Mouse (Mus musculus) left cerebral cortex, postnatal 14 days (tissue): ENCODE measurements around the gene Ndufa10. TPM values are rescaled to one million over a fixed set of nuclear protein-coding genes. Genes with fewer than 3 reads are reported as not detected.
"Not testable (repeated sequence)": the region's sequence is repeated elsewhere in the genome, so short reads cannot be mapped to it uniquely, and the experiment has no call there.

Experiments
- DNase-seq, 2 experiments: peaks; one replicate each; pipeline ENCODE4 v3.0.0; 2021 to 2022; ENCODE audit warnings: low spot score in 2 of 2, mixed read lengths in 1 of 2
- intact Hi-C: fragments of 180-260 bp; cut with DNase I; formaldehyde crosslinking; loops from one replicate; pipeline ENCODE4 v1.15.1; 2025
- long read RNA-seq, 2 experiments: library from polyadenylated mRNA; stranded (forward); transcript quantifications; one replicate each; pipeline ENCODE4 v2.0.0; 2021
- total RNA-seq, 2 experiments: library from RNA; stranded (reverse); gene quantifications; 2 replicates each; pipeline ENCODE4 v1.2.3; 2021

Gene Ndufa10
- total RNA-seq: 100 to 1,000 TPM; 220 to 227 TPM
- long read RNA-seq, experiment 1, transcript Ndufa10-201 (10 exons, 2,020 nt): major isoform, 262 of 288 reads
- long read RNA-seq, experiment 1, partial matches to known transcripts: 6 of 288 reads
- long read RNA-seq, experiment 1, other reads (novel, unspliced or antisense): 16 of 288 reads
- long read RNA-seq, experiment 2, transcript Ndufa10-201 (10 exons, 2,020 nt): major isoform, 184 of 206 reads
- long read RNA-seq, experiment 2, partial matches to known transcripts: 5 of 206 reads
- long read RNA-seq, experiment 2, other reads (novel, unspliced or antisense): 15 of 206 reads

DNA sequence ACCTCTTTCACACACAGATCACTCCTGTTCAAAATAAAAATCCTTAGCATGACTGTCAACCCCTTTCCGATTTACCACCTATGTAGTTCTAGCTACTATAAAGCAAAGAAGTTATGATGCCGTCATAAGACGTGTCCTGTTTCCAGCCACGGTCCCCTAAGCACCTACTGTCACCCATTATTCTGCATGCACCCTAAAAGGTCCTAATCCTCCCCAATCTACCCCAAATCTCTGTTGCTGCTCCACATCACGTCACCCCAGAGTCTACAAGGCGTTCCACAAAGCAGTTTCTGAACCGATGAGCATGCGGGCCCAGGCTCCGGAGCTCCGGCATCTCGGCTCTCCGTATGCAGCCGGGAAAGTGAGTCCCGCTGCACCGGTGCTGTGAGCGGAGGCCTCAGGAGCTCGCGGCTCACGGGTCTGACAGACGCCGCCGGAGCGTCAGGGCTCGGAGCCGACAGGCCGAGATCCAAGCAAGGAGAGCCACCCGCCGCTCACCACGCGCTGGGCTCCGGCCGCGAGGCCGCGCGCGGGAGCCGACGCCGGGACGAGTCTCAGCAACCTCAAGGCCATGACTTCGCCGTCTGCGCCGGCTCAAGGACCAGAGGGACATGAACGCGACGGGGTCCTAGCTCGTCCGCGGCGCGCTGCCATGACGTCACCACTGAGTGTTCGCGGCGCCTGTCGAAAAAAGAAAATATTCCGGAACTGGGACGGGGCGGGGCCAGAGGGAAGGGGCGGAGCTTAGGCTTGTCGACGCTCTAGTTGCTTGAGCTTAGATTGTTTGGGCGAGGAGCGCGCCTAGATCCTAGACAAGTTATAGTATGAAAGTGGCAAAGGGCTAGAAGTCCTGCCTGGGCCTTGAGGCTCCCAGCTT lies at the start of gene Ndufa10:
Ndufa10 (minus strand) TSS at position 696 of the 877 bp plus-strand sequence.
- peak; percentile 92 to 94 for DNase-seq
- intact Hi-C loops: no loop called here

DNA sequence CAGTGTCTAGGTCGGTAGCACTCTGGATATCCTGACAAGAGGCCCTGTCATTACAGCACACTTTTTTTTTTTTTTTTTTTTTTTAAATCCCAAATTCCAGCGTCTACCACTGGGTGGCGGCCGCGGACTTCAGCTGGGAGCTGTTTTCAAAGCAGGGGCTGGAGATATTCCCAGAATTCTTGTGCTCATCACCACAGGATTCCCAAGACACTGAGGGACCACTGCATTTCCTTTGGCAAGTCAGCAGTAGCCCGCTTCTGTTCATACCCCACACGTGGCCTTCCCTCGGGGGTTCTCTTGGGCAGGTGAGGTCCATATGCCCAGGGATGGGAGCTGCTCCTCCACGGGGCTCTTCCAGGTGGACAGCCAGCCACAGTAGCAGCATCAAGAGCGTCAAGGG lies 47.7 kb upstream of the Ndufa10 start:
- intact Hi-C loops: loop anchor here (1.0 to 5.0 kb wide), 2 partner anchors 90 to 311 kb away; partner anchors contain the start of gene Gpc1
- DNase-seq: peak; percentile 61 to 67

DNA sequence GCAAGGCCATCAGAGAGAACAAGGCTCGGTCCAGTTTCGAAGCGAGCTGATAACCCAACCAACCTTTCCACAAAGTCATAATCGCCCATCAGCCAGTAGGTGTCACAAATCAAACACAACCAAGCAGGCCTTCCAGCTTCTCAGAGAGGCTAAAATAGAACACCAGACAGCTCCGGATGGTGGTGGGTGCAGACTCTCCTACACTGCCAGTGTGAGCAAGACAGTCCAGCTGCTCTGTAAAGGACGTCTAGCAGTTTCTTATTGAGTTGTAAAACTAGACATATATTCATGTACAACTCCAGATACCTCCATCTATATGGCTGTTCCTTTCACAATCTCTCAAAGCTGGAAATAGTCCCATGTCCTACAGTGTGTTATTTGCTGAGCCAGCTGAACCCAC lies 45.4 kb upstream of the Ndufa10 start:
- intact Hi-C loops: loop anchor here (5.0 kb wide), 1 partner anchor 378 kb away; no protein-coding TSS in a partner anchor
- peak; percentile 59 to 61 for DNase-seq

DNA sequence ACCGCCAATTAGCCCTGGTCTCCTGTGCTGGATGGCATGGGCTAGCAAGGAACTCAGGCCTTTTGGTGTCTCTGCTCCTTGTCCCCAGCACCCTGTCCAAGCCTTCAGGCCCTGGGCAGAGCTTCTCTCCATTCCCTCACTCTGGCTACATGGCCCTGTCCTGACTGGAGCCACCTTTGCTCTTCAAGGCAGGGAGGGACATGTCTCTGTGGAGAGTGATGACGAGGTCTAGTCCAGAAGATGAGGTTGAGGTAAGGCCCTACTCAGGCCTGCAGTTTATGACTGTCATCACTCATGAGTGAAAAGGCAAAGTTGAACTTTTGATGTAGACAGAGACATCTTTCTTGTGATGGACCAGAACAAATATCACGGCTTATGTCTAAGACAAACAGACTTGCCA lies 44.9 kb upstream of the Ndufa10 start, which contains the start of gene Olfr1414:
Olfr1414 (minus strand) TSS at position 101 of the 400 bp plus-strand sequence.
- intact Hi-C loops: loop anchor here (5.0 kb wide), 1 partner anchor 379 kb away; no protein-coding TSS in a partner anchor
- no peak for DNase-seq

- intact Hi-C loops: loop anchor here (5.0 kb wide), 1 partner anchor 382 kb away; no protein-coding TSS in a partner anchor
Measured at GRCm38 (mm10) chr1:92515390-92515789, 41.7 kb upstream of the Ndufa10 start.

DNA sequence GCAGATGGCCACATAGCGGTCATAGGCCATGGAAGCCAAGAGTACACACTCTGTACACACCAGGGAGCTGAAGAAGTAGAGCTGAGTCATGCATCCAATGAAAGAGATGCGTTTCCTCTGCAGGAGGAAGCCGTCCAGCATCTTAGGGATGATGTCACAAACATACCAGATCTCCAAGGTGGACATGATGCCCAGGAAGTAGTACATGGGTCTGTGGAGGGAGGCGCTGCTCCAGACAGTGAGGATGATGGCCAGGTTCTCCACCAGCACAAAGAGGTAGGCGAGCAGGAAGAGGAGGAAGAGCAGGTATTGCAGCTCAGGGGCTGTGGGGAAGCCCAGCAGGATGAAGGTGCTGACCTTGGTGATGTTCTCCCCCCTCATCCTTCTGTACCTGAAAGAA lies 38.0 kb upstream of the Ndufa10 start:
- DNase-seq, intact Hi-C loops: not testable (repeated sequence)

More at GRCm38 (mm10) chr1:92515390-92515789, 41.7 kb upstream of the Ndufa10 start:
- DNase-seq: no peak

GRCm38 (mm10) chr1:92496001-92496400 lies 22.3 kb upstream of the Ndufa10 start, which contains the start of gene Olfr1415:
TSS of gene Olfr1415 (minus strand) at chr1:92496101.
- intact Hi-C loops: no loop called here
- DNase-seq: no peak

- intact Hi-C loops: no loop called here
- DNase-seq: no peak
Measured at GRCm38 (mm10) chr1:92485013-92485412, 11.4 kb upstream of the Ndufa10 start, which contains the start of gene Olfr1416. TSS of gene Olfr1416 (minus strand) at chr1:92485113.

- peak in 1 of 2 experiments; percentile 8 for DNase-seq
- intact Hi-C loops: no loop called here
Measured at GRCm38 (mm10) chr1:92474066-92474578, 462 bp upstream of the Ndufa10 start.

DNA sequence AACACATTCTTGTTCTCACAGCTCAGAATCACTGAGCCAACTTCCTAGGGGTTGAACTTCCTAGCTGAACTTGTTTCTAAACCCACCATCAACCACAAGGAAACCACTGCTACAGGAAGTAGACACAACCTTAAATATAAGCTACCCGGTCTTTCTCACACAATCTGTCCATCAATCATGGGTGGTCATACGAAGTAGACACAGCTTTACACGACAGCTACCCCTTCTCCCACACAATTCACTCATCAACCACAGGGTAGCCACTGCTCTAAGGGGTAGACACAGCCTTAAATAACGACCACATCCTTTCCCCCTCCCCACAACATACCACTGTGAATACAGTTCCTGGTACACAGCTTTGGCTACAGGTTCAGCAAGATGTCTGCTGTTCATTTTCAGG lies 4.8 kb downstream of the Ndufa10 start:
- no peak for DNase-seq
- intact Hi-C loops: loop anchor here (10.0 kb wide), 1 partner anchor 934 kb away; no protein-coding TSS in a partner anchor

DNA sequence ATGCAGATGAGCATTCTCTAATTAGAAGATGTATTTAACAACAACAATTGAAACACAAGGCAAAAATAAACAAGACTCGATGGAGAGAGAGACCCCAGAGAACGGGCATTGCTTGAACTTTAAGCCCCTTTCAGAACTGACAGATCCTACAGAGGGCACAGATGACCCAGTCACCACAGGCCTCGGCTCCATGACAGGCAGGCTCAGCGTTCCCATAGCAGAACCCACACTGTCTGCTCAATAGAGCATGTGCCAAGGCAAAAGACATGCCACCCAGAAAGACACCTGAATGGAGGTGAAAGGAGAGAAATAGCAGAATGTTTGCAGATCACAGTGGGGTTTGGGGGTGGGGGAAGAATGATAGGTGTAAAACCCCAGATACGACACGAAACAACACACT lies 15.2 kb downstream of the Ndufa10 start:
- intact Hi-C loops: no loop called here
- no peak for DNase-seq

DNA sequence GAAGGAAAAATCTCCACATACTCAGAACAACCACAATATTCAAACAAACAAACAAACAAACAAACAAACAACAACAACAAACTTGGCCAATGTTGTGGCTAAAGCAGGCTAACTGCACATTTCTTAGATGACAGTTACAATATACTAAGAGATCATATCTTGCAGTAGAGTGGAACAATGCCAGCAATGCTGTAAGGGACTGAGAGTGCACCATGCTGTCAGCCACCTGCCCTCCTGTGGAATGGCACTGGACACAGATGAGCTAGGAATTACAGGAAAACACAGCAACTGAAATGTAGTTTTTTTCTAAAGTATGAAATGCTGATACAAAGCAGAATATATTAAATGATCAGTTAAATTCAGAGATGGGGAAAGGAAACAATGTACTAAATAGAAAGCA lies 15.9 kb downstream of the Ndufa10 start:
- DNase-seq: no peak
- intact Hi-C loops: no loop called here

DNA sequence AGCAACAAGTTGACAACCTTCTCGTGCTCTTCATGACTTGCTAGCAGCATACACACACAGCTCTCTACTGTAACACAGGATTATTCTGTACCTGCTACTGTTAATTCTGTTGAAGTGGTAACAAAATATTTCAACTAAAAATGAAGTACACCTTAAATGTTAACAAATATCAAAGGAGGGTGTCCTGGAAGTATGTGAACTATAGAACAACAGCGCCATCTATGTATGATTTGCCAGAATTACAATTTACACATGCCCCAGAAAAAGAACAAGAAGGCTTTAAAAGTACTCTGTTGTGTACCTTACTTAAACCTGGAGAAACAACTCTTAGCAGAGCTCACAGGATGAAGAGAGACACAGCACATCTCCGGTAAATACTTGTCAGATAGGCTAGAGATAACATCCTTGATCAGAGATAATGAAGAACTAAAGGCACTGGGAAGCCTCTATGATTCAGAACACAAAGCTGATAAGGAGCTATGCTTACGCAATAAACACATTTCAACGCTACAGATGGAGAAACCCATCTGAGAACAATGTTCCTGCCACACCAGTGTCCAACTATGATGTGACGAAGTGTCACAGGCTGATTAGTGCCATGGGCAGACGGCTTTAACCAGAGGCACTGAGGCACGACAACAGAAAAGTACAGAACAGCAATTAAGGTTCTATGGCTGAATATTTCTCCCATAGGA lies 19.8 kb downstream of the Ndufa10 start:
- DNase-seq: peak; percentile 34 to 43
- intact Hi-C loops: loop anchor here (5.0 kb wide), 2 partner anchors 277 to 497 kb away; no protein-coding TSS in a partner anchor

DNA sequence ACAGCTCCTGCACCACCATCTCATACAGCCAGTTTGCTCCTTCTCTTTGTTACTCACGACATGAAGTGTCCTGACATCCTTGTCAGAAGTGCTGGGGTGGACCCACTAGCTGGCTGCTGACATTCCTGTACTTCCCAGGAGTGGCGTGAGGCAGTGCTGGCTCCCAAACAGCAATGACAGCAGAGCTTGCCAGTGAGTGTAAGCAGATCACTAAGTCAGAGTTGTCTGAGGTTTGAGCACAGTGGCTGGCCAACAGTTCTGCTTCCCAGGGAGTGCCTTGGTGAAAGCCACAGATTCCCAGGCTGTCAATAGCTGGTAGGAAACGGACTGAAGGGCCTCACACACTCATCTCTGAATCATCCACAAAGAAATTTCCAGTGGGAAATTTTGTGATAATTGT lies 25.4 kb downstream of the Ndufa10 start:
- intact Hi-C loops: no loop called here
- no peak for DNase-seq

GRCm38 (mm10) chr1:92441453-92442063 lies 32.1 kb downstream of the Ndufa10 start:
- intact Hi-C loops: no loop called here
- DNase-seq: no peak

DNA sequence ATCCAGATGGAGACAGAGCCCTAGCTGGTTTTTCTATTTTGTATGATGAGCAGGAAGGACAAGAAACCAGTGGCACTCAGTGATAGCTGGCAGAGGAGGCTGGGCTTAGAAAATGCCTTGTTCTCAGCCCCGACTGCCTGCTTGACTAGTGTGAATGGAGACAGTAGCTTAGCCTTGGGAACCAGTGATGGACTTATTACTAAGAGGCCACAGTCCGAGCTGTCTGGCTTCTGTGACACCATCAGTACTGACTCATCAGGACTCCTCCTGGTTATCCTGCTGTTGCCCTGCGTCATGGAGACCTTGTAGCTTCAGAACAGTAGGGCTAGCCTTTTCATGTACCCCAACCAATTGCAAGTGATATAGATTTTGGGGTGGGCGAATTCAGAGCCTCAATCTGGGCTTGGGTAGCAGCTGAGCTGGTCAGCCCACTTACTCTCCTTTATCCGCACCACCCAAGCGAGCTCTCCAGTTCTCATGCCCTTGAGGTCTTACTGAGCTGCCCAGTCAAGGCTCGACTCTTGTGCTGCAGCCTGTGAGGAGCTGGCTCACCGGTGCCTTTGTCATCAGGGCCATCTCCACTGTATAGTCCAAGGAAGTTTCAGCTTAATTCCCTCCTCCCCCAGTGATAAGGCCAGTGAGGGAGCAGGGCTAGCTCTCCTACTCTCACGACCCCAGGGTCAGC lies 33.5 kb downstream of the Ndufa10 start:
- intact Hi-C loops: no loop called here
- DNase-seq: no peak

GRCm38 (mm10) chr1:92437678-92438271 lies 35.9 kb downstream of the Ndufa10 start:
- DNase-seq: peak; percentile 53 to 71
- intact Hi-C loops: no loop called here
